Mouse (Mus musculus): ENCODE results near the gene Thop1.

Gene Thop1

DNA sequence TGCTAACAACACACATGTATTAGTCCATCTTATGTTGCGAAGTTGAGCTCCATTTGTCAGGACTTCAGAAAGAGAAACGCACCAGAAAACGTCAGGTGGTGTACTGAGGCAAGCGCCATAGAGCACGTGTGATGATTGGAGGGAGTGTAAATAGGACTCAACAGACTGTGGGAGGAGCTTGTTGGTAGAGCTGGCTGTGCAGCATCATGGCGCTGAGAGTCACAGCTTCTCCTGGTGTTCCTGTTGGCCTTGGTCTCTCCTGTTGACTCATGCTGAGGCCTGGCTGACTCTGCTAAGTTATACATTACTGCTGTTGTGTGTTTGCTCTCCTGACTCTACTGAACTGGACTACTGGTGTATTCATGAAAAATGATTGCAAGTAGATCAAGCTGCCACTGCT is 43.1 kb downstream of the Thop1 start:
- no peak for DNase-seq

- DNase-seq, result no peak
Observed at GRCm38 (mm10) chr10:81119625-81120024, 49.8 kb downstream of the Thop1 start.

DNA sequence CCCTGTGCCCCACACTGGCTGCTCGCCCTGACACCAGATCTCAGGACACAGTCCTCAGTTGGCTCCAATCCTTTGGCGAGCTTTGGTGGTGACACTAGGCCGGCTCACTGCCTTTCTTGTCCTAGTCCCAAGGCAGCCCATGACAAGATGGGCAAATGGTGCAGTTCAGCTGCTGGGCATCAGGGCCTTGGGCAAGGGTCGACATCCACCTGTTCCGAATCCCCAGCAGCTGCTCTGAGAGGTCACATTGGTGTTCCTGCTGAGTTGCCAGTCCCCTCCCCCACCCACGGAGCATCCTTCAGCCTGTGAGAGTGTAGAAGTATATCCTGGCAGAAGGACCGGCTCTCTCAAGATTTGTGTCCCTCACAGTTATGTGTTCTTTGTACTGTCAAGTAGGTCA is 50.8 kb downstream of the Thop1 start:
- no peak for DNase-seq

DNA sequence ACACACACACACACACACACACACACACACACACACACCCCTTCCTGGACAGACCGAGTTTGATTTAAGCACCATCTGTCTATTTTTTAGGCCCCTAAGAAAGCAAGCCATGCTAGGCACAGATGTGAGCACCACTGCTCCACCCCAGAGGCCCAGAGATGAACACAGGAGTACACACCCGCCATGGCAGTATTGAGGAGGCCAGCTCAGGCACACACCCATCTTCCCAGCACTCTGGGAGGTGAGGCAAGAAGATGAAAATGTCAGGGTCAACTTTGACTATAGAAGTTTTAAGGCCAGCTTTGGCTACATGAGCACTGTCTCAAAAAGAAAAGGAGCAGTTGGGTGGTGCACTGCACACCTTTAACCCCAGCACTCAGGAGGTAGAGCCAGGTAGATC is 53.1 kb downstream of the Thop1 start:
- DNase-seq, result no peak

- no peak for DNase-seq
Observed at GRCm38 (mm10) chr10:81123500-81123899, 53.7 kb downstream of the Thop1 start.

Data from cerebellum, adult 18-20 months (tissue).